Mouse (Mus musculus): Measurements from ENCODE around the gene Arl15.

DNA sequence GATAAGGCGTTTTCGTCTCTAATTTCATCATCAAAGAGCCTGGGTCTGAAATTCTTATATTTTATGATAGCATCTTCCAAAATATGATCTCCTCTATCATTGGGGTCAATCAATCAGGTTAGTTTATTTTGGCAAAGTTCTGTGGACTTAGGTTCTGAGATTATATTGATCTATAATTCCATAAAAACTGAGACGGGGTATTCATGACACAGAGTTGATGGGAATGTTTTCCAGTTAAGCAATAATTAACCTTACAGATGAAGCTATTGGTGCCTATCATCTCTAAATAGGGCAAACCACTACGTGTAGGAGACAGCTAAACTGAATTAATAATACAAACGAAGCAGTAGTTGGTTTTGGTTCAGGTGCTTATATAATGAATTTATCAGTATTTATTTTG, 292.5 kb downstream of the Arl15 start:
- TF ChIP-seq CTCF (IDR thresholded peaks at IDR 0.05; ENCODE audit: low read depth) (no peak), EP300 (optimal IDR thresholded peaks at IDR 0.05) (no peak)
